Mouse (Mus musculus) neural tube, embryonic 14.5 days (tissue): Measurements from ENCODE around the gene Pianp. TPM values are rescaled to one million over a fixed set of nuclear protein-coding genes. Genes with fewer than 3 reads are reported as not detected.
"Not testable (repeated sequence)": the region's sequence is repeated elsewhere in the genome, so short reads cannot be mapped to it uniquely, and the experiment has no call there.

Experiments used
- ATAC-seq: fragments of 200-750 bp; cut with Nextera tagmentation; 2 replicates; pipeline ENCODE4 v1.8.0; 2017; ENCODE audit warnings: low read depth, mild to moderate bottlenecking, moderate TSS enrichment, moderate library complexity
- H3K27ac ChIP-seq: fragments of 300-500 bp; sonication (generic); 2 replicates; pipeline ENCODE4 v1.5.1; 2014; ENCODE audit warnings: low read depth, mild to moderate bottlenecking, control low read depth, low read length, moderate library complexity, mixed read lengths
- H3K27me3 ChIP-seq: fragments of 300-500 bp; sonication (generic); 2 replicates; pipeline ENCODE4 v1.6.1; 2014; ENCODE audit warnings: low read length; ENCODE audit not compliant: control insufficient read depth, insufficient read depth
- H3K36me3 ChIP-seq: fragments of 300-500 bp; sonication (generic); 2 replicates; pipeline ENCODE4 v1.6.1; 2014; ENCODE audit warnings: low read length, mixed read lengths; ENCODE audit not compliant: control insufficient read depth, insufficient read depth
- H3K4me1 ChIP-seq: fragments of 300-500 bp; sonication (generic); 2 replicates; pipeline ENCODE4 v1.6.1; 2014; ENCODE audit warnings: low read length; ENCODE audit not compliant: control insufficient read depth, insufficient read depth
- H3K4me2 ChIP-seq: fragments of 300-500 bp; sonication (generic); 2 replicates; pipeline ENCODE4 v1.6.1; 2014; ENCODE audit warnings: mild to moderate bottlenecking, low read depth, low read length, control low read depth
- H3K4me3 ChIP-seq: fragments of 300-500 bp; sonication (generic); 2 replicates; pipeline ENCODE4 v1.5.1; 2014; ENCODE audit warnings: low read depth, low read length, control low read depth, mixed read lengths
- H3K9ac ChIP-seq: fragments of 300-500 bp; sonication (generic); replicated peaks from 2 replicates; pipeline ENCODE4 v1.6.1; 2014; ENCODE audit warnings: low read depth, mild to moderate bottlenecking, control low read depth, low read length, mixed read lengths
- H3K9me3 ChIP-seq: fragments of 300-500 bp; sonication (generic); 2 replicates; pipeline ENCODE4 v1.6.1; 2016; ENCODE audit warnings: low read length; ENCODE audit not compliant: control insufficient read depth
- WGBS: fragments of 180-500 bp; shearing (Covaris S2); extraction: QIAGEN DNeasy Blood & Tissue Kit; methylation state at CpG from one replicate; pipeline ENCODE4 v1.1.7; 2014; 5-methylcytosine and 5-hydroxymethylcytosine counted together
- polyA plus RNA-seq: library from polyadenylated mRNA; unstranded; fragments of >200 nt; fragmentation: Nextera tagmentation; extraction: Ambion mirVana; gene quantifications from 2 replicates; pipeline ENCODE4 v1.2.1, GENCODE M21; 2014

Pianp gene
- polyA plus RNA-seq, 1 experiment from 2014 or later: 62.3 TPM

DNA sequence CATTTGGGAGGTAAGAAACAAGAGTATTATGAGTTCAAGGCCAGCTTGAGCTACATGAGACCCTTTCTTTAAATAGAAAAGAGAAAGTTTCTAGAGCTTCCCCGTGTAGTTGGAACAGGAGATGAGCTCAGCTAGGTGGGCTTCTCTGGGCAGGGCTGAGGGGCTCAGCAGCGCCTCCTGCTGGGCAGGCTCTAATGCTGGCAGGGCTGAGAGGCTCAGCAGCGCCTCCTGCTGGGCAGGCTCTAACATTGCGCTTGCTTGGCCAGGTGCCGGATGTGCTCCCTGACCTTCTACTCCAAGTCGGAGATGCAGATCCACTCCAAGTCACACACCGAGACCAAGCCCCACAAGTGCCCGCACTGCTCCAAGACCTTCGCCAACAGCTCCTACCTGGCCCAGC lies 34.0 kb downstream of the Pianp start:
- H3K9me3 ChIP-seq, ATAC-seq, H3K4me1 ChIP-seq, H3K9ac ChIP-seq, H3K4me2 ChIP-seq, H3K4me3 ChIP-seq, H3K27me3 ChIP-seq, H3K27ac ChIP-seq: not testable (repeated sequence)
- WGBS: 32% methylated on average over 7 of the region's 9 CpGs
- H3K36me3 ChIP-seq: peaks cover 44% of the 10 kb centered on the region

DNA sequence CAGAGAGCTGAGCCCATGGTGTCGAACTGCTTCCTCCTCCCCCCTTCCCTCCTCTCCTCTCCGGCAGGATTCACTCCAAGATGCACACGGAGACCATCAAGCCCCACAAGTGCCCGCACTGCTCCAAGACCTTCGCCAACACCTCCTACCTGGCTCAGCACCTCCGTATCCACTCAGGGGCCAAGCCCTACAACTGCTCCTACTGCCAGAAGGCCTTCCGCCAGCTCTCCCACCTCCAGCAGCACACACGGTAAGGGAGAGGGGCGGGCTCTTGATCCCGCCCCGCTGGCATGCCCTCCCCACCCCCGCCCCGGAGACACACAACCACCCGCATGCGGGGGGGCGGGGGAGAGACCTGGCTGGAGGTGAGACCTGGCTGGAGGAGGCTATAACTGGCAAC lies 35.1 kb downstream of the Pianp start:
- Histone ChIP-seq H3K4me3 (no peak overlapping the region), H3K36me3 (peaks cover 50% of the 10 kb centered on the region), H3K9me3 (no peaks in the 10 kb centered on the region), H3K9ac (no peak overlapping the region), H3K27me3 (no peaks in the 10 kb centered on the region), H3K4me1 (no peaks in the 10 kb centered on the region), H3K27ac (no peak overlapping the region), H3K4me2 (no peak overlapping the region)
- 0 out of 2 replicates have a peak, but pooled peaks have one; percentile 17 for ATAC-seq
- 94% methylated on average over 16 of the region's 16 CpGs for WGBS

DNA sequence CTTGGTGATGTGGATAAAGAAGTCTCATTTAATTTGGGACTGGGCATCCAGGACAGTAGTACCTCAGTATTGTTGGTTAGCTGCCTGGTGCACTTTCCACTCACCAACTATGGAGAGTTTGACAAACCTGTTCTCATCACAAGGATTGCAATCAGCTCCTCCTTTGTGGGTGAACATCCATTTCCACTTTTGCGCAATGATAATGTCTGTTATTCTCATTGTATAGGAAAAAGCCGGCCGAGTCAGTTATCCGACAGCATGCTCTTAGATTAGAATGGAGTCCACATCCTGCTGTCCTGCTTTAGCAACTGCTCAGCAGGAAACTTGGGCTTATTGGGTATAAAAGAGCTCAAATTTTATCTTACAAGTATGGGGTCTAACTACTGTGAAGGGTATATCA lies 42.2 kb downstream of the Pianp start:
- Histone ChIP-seq H3K4me1 (peaks cover 6% of the 10 kb centered on the region; the same call in 1 of the 2 replicates), H3K4me3 (peak overlapping the region; percentile 51), H3K9me3 (no peaks in the 10 kb centered on the region), H3K9ac (no peak overlapping the region), H3K27ac (no peak overlapping the region), H3K36me3 (peaks cover 26% of the 10 kb centered on the region), H3K4me2 (peak overlapping the region; percentile 51; the same call in 1 of the 2 replicates), H3K27me3 (no peaks in the 10 kb centered on the region)
- ATAC-seq: no peak
- WGBS: 93% methylated on average over 4 of the region's 4 CpGs

DNA sequence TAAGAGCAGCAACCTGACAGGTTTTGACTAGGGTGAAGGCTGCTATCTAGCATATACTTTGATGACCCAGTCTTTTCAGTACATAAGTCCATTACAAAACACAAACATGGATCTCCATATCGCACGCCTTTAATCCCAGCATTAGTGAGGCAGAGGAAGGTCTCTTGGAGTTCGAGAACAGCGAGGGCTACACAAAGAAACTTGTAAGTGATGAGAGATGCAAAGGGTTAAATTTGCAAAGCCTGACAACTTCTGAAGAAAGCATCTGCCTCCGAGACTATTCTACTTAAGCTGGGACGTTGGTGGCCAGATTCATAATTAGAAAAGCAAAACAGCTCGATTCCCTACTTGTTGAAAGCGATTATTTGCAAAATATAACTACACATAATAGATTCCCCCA lies 42.6 kb downstream of the Pianp start:
- no peak overlapping the region for H3K9ac ChIP-seq

DNA sequence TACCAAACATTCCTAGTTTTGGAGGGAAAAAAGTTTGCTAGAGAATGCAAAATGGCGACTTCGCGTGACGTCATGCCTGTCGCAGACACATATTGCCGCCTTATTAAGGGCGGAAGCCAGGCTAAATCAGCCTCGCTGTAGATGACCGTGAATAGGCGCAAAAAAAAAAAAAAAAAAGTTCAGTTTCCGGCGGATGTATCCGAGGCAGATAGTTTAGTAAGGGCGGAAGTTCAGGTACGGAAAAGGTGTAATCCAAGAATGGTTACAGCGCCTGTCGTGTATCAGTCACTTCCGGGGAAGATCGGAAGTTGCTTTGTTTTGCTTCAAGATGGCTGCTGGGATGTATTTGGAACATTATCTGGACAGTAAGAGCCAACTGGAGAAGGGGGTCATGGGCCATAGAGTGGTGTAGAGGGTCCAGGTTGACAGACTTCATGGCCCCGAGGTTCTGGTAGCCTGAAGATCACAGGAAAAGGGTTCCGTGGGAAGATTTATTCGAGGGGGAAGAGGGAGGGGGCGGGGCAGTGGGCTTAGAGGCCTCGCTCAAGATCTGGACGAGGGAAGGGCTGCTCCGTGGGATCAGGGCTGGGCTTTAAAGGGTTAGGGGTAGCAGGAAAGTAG lies 43.1 kb downstream of the Pianp start, which contains the start of gene Ing4:
Gene Ing4, plus strand, starts transcription at position 228 of the 621 bp plus-strand sequence.
- H3K4me3 ChIP-seq: peak within 1 kb of the TSS; percentile 51
- peak within 1 kb of the TSS; percentile 53 for H3K9ac ChIP-seq
- H3K4me2 ChIP-seq: peak within 1 kb of the TSS; percentile 84
- no peaks in the 10 kb centered on the region for H3K9me3 ChIP-seq
- no peaks in the 10 kb centered on the region for H3K27me3 ChIP-seq
- whole genome bisulfite sequencing: under 1% methylated on average over 26 of the region's 26 CpGs
- H3K27ac ChIP-seq: peak within 1 kb of the TSS; percentile 79
- ATAC-seq: peak; percentile 96
- peaks cover 6% of the 10 kb centered on the region; the same call in 1 of the 2 replicates for H3K4me1 ChIP-seq
- H3K36me3 ChIP-seq: peaks cover 30% of the 10 kb centered on the region

More for the DNA sequence above, 42.6 kb downstream of the Pianp start:
- Histone ChIP-seq H3K9me3 (no peaks in the 10 kb centered on the region), H3K36me3 (peaks cover 27% of the 10 kb centered on the region), H3K27ac (no peak overlapping the region), H3K4me3 (peak overlapping the region; percentile 51), H3K27me3 (no peaks in the 10 kb centered on the region), H3K4me2 (peak overlapping the region; percentile 51), H3K4me1 (peaks cover 6% of the 10 kb centered on the region; the same call in 1 of the 2 replicates)
- WGBS: 5% methylated on average over 8 of the region's 8 CpGs
- peak; percentile 19 for ATAC-seq

DNA sequence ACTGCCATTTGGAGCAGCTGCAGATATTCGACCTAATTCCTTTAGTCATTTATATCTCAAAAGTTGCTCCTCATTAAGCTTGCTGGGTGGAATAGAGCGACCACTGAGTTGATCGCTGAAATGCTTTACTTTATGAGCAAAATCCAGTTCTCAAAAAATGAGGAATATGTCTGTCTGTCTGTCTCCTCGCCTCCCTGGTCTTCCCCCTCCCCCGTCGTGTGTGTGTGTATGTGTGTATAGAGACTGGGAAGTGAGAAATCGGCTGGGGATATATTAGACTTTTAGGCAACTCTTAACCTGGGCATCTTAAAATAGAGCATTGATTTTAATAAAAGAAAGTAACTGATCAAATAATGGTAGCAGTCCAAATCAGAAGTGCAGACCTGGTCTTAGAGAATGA lies 43.7 kb downstream of the Pianp start:
- peak overlapping the region; percentile 79 for H3K27ac ChIP-seq
- peaks cover 29% of the 10 kb centered on the region for H3K36me3 ChIP-seq
- H3K4me1 ChIP-seq: peaks cover 6% of the 10 kb centered on the region; the same call in 1 of the 2 replicates
- no peak for ATAC-seq
- H3K27me3 ChIP-seq: no peaks in the 10 kb centered on the region
- peak overlapping the region; percentile 53 for H3K9ac ChIP-seq
- H3K4me2 ChIP-seq: peak overlapping the region; percentile 84
- peak overlapping the region; percentile 51 for H3K4me3 ChIP-seq
- WGBS: 24% methylated on average over 7 of the region's 7 CpGs
- no peaks in the 10 kb centered on the region for H3K9me3 ChIP-seq

DNA sequence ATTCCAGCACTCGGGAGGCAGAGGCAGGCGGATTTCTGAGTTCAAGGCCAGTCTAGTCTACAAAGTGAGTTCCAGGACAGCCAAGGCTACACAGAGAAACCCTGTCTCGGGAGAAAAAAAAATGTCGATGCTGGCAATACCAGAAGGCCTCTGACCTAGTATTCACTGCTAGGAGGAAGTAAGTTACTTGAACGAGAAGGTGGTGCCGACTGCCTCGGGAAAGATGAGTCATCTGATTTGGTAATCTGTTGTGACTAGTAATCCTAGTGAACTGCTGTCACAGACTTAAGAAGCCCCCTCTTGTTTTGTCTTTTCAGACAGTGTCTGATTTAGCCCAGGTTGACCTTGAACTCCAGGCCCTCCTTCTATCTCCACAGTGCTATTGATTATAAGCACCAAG lies 44.6 kb downstream of the Pianp start:
- H3K4me1 ChIP-seq: peaks cover 6% of the 10 kb centered on the region; the same call in 1 of the 2 replicates
- no peaks in the 10 kb centered on the region for H3K27me3 ChIP-seq
- H3K4me3 ChIP-seq: no peak overlapping the region
- H3K9me3 ChIP-seq: no peaks in the 10 kb centered on the region
- no peak for ATAC-seq
- WGBS: 85% methylated on average over 7 of the region's 7 CpGs
- no peak overlapping the region for H3K4me2 ChIP-seq
- peaks cover 28% of the 10 kb centered on the region for H3K36me3 ChIP-seq
- no peak overlapping the region for H3K27ac ChIP-seq
- H3K9ac ChIP-seq: no peak overlapping the region

DNA sequence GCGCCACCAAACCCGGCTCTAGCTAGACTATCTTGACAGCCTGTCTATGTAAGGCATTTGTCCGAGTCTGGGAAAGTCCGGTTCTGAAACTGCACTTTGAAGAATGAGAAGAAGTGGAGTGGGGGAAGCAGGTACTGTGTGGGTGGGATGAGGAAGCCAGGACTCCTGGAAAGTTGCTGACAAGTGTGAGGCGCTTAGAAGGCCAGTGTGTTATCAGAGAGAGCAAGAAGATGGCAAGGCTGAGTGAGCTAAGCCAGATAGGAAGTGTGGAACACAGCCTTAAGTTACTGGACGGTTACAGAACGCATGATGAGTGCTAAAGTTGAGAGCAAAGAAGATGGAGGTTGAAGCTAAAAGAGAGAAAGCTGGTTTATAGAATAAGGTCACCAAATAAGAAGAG lies 45.6 kb downstream of the Pianp start:
- Histone ChIP-seq H3K4me1 (peaks cover 6% of the 10 kb centered on the region; the same call in 1 of the 2 replicates), H3K27ac (no peak overlapping the region), H3K9ac (no peak overlapping the region), H3K36me3 (peaks cover 22% of the 10 kb centered on the region), H3K9me3 (no peaks in the 10 kb centered on the region), H3K4me3 (no peak overlapping the region), H3K27me3 (no peaks in the 10 kb centered on the region), H3K4me2 (no peak overlapping the region)
- WGBS: 97% methylated on average over 7 of the region's 7 CpGs
- no peak for ATAC-seq

DNA sequence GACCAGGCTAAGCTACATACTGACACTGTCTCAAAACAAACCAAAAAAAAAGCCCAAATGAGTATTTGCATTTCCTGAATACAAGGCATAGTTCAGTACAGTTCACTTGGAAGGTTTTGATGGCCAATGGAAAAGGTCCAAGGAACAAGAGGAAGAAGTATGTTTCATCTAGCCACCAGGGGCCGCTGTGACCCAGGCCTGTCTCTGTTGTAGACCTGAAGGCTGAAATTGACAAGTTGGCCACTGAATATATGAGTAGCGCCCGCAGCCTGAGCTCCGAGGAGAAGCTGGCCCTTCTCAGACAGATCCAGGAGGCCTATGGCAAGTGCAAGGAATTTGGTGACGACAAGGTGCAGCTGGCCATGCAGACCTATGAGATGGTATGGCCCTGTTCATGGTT lies 50.2 kb downstream of the Pianp start:
- WGBS: 41% methylated on average over 5 of the region's 5 CpGs
- peak; percentile 44; the same call in 1 of the 2 replicates for ATAC-seq
- H3K4me3 ChIP-seq: no peak overlapping the region
- H3K9me3 ChIP-seq: no peaks in the 10 kb centered on the region
- H3K4me1 ChIP-seq: no peaks in the 10 kb centered on the region
- peaks cover 56% of the 10 kb centered on the region for H3K36me3 ChIP-seq
- H3K27me3 ChIP-seq: no peaks in the 10 kb centered on the region
- H3K9ac ChIP-seq: no peak overlapping the region
- H3K27ac ChIP-seq: no peak overlapping the region
- H3K4me2 ChIP-seq: no peak overlapping the region
